Mouse (Mus musculus) limb, embryonic 14.5 days (tissue): ENCODE data around the gene Itpkb. TPM values are rescaled to one million over a fixed set of nuclear protein-coding genes. Genes with fewer than 3 reads are reported as not detected.
A peak's percentile ranks its signal among the peaks of the same experiment; 100 is the strongest.

Experiments used
- ATAC-seq: fragments of 200-750 bp; cut with Nextera tagmentation; 2 replicates; pipeline ENCODE4 v1.8.0; 2017; ENCODE audit warnings: low read depth, moderate number of reproducible peaks, moderate TSS enrichment; ENCODE audit not compliant: low FRiP score
- DNase-seq: peaks from one replicate; pipeline ENCODE4 v3.0.0-alpha.2; 2015; ENCODE audit warnings: low spot score
- H3K27ac ChIP-seq: fragments of 300-500 bp; sonication (generic); replicated peaks from 2 replicates; pipeline ENCODE4 v1.5.1; 2014; ENCODE audit warnings: low read depth, mild to moderate bottlenecking, low read length, moderate library complexity, mixed read lengths
- H3K27me3 ChIP-seq: fragments of 300-500 bp; sonication (generic); 2 replicates; pipeline ENCODE4 v1.6.1; 2014; ENCODE audit warnings: low read length, mixed read lengths; ENCODE audit not compliant: control insufficient read depth, insufficient read depth
- H3K36me3 ChIP-seq: fragments of 300-500 bp; sonication (generic); 2 replicates; pipeline ENCODE4 v1.6.1; 2014; ENCODE audit warnings: mild to moderate bottlenecking, low read length, moderate library complexity, mixed read lengths; ENCODE audit not compliant: control insufficient read depth, insufficient read depth
- H3K4me1 ChIP-seq: fragments of 300-500 bp; sonication (generic); 2 replicates; pipeline ENCODE4 v1.6.1; 2014; ENCODE audit warnings: antibody characterized with exemption, low read length, mixed read lengths; ENCODE audit not compliant: control insufficient read depth, insufficient read depth
- H3K4me2 ChIP-seq: fragments of 300-500 bp; sonication (generic); replicated peaks from 2 replicates; pipeline ENCODE4 v1.6.1; 2014; ENCODE audit warnings: low read depth, mild to moderate bottlenecking, low read length, moderate library complexity; ENCODE audit not compliant: severe bottlenecking
- H3K4me3 ChIP-seq: fragments of 300-500 bp; sonication (generic); replicated peaks from 2 replicates; pipeline ENCODE4 v1.5.1; 2014; ENCODE audit warnings: low read length
- H3K9ac ChIP-seq: fragments of 300-500 bp; sonication (generic); 2 replicates; pipeline ENCODE4 v1.6.1; 2014; ENCODE audit warnings: mild to moderate bottlenecking, low read depth, low read length, moderate library complexity; ENCODE audit not compliant: severe bottlenecking
- H3K9me3 ChIP-seq: fragments of 300-500 bp; sonication (generic); 2 replicates; pipeline ENCODE4 v1.6.1; 2016; ENCODE audit warnings: low read length; ENCODE audit not compliant: control insufficient read depth
- POLR2A ChIP-seq: fragments of 200-500 bp; IDR thresholded peaks from 2 replicates; pipeline ENCODE4 v1.8.0; 2012; ENCODE audit warnings: inconsistent platforms, mild to moderate bottlenecking, moderate library complexity, borderline replicate concordance; ENCODE audit not compliant: insufficient read depth, insufficient read length; ENCODE audit errors: extremely low read depth
- WGBS: fragments of 180-500 bp; shearing (Covaris S2); extraction: QIAGEN DNeasy Blood & Tissue Kit; methylation state at CpG from one replicate; pipeline ENCODE4 v1.1.7; 2014; 5-methylcytosine and 5-hydroxymethylcytosine counted together
- polyA plus RNA-seq, 2 experiments: library from polyadenylated mRNA; depleted of rRNA in 1 of 2; stranded (reverse) in 1 of 2; unstranded in 1 of 2; fragments of >200 nt; fragmentation: Nextera tagmentation in 1 of 2; extraction: Ambion mirVana in 1 of 2; gene quantifications; 2 replicates each; pipeline versions ENCODE4 v1.2.1 to v1.2.3; 2012 to 2014

Gene Itpkb
- 16.2 and 17.4 TPM in 2 replicates for polyA plus RNA-seq (2012; rRNA removed)
- 8.4 and 10.1 TPM in 2 replicates for polyA plus RNA-seq (2014; fragmentation: Nextera tagmentation; extraction: Ambion mirVana)

GRCm38 (mm10) chr1:180330145-180330706, at the start of gene Itpkb:
Gene Itpkb (plus strand): TSS chr1:180330485.
- H3K27me3 ChIP-seq = no peaks in the 10 kb centered on the region
- TF ChIP-seq POLR2A = peak; percentile 82; the same call in 1 of the 2 replicates
- H3K27ac ChIP-seq = peak within 1 kb of the TSS; percentile 91
- H3K4me3 ChIP-seq = peak within 1 kb of the TSS; percentile 80
- peak; percentile 78 for DNase-seq
- no peaks in the 10 kb centered on the region for H3K9me3 ChIP-seq
- peaks cover 22% of the 10 kb centered on the region for H3K36me3 ChIP-seq
- peaks cover 42% of the 10 kb centered on the region for H3K4me1 ChIP-seq
- ATAC-seq = peak; percentile 86
- H3K4me2 ChIP-seq = peak within 1 kb of the TSS; percentile 97
- peak within 1 kb of the TSS; percentile 88 for H3K9ac ChIP-seq
- 1% methylated on average over 19 of the region's 19 CpGs for WGBS

DNA sequence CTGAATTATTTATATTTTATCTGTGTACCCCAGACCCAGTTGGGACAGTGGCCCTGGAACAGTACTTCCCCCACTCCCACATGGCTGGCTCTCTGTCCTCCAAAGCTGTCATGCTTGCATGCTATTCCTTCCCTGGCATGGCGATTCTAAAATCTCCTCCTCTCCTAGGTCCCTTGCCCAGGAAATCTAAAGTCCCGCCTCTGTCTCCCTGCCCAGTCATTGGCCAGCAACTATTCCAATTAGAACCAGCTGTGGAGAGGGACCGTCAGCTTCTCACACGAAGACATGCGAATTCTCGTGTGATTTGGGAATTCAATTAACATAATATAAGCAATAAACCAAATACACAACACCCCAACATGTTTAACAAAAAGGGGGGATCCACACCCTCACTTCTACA, 47.7 kb upstream of the Itpkb start:
- 14% methylated on average over 6 of the region's 6 CpGs for WGBS
- no peak overlapping the region for H3K4me2 ChIP-seq
- no peak overlapping the region for H3K9ac ChIP-seq
- TF ChIP-seq POLR2A = no peak
- ATAC-seq = no peak
- no peaks in the 10 kb centered on the region for H3K36me3 ChIP-seq
- H3K27ac ChIP-seq = no peak overlapping the region
- no peaks in the 10 kb centered on the region for H3K9me3 ChIP-seq
- H3K27me3 ChIP-seq = no peaks in the 10 kb centered on the region
- DNase-seq = no peak
- peaks cover 29% of the 10 kb centered on the region for H3K4me1 ChIP-seq
- no peak overlapping the region for H3K4me3 ChIP-seq

DNA sequence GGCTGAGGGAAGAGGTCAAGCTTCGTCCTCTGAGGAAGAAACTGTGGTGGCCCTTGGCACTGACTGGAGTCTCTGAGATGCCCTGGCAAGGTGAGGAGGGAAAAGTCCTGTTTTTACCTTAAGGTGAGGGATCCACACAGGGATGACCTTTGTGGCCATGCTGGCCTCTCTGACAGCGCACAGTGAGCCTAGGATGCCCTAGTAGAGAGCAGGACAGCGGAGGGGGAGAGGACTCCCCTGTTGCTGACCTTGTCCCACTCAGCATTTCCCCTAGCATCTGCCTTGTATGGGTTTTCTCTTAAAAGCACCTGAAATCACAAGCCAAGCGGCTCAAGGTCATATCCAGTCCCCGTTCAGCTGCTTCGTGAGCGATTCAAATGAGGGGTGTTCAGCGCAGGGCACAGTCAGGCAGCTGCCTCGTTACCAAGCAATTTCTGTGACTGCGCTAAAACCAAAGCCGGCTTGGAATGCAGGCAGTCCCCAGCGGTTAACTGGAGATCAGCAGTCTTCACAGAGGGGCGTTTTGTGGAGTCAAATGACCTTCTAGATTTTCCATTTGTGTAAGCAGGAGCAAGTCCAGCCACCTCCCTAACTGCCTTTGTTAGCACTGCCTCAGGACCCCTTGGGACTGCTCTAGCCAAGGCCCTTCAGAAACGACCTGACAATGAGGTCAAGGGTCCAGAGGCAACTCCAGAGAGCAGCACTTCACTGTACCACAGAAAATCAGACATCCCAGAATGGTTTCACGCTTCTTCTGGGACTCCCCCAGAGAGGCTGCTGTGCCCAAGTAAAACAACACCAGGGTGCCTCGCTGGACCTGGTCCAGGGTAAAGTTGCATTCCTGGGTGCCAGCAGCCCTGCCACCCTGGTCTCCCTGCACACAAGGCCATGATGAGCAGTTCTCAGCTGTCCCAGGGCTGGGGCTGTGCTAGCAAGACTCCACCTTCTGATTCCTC, 46.2 kb upstream of the Itpkb start:
- TF ChIP-seq POLR2A = no peak
- Histone ChIP-seq H3K27me3 (no peaks in the 10 kb centered on the region), H3K9ac (no peak overlapping the region), H3K36me3 (no peaks in the 10 kb centered on the region), H3K4me3 (no peak overlapping the region), H3K27ac (no peak overlapping the region), H3K4me2 (0 out of 2 replicates have a peak overlapping the region, but pooled peaks have one; percentile 13), H3K4me1 (peaks cover 29% of the 10 kb centered on the region), H3K9me3 (no peaks in the 10 kb centered on the region)
- ATAC-seq (peak; percentile 55), DNase-seq (peak; percentile 70)
- WGBS = 23% methylated on average over 16 of the region's 16 CpGs

DNA sequence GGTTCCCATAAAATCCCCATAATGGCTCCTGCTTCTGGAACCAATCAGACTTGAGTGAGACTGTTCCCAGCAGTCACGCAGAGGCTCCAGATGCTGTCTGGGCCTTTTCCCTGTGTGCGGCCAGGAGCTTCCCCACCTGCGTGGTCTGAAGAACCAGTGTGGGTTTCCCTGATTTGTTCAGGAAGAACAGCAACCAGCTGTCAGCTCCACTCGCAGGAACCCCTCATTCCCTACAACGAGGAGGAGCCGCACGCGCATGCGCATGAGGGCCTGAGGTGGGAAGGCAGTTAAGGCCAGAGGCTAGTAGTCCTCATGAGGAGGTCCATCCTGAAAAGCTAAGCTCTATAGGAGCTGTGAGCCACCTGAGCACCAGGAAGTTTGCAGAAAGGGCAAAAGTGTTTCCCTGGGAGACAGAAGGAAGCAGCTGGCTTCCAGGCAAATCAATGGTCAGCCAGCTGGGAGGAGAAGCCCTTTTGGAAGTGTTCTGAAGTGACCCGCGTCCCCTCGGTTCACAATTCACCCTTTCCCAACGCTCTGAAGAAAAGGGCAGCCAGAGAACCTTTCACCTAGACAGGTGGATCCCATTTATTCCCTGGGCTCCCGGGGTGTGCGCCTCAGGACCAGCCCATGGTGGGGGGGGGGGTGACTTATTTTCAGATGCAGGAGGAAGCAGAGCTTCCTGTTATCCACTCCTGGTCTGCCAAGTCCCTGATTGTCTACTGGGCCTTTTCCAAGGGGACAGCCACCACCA, 44.0 kb upstream of the Itpkb start:
- Histone ChIP-seq H3K4me2 (peak overlapping the region; percentile 3; the same call in 1 of the 2 replicates), H3K9ac (no peak overlapping the region), H3K27me3 (no peaks in the 10 kb centered on the region), H3K4me1 (peaks cover 24% of the 10 kb centered on the region), H3K4me3 (no peak overlapping the region), H3K9me3 (no peaks in the 10 kb centered on the region), H3K27ac (peak overlapping the region; percentile 40; the same call in 1 of the 2 replicates), H3K36me3 (no peaks in the 10 kb centered on the region)
- WGBS = 22% methylated on average over 15 of the region's 15 CpGs
- no peak for TF ChIP-seq POLR2A
- peak; percentile 71 for ATAC-seq
- DNase-seq = peak; percentile 51

DNA sequence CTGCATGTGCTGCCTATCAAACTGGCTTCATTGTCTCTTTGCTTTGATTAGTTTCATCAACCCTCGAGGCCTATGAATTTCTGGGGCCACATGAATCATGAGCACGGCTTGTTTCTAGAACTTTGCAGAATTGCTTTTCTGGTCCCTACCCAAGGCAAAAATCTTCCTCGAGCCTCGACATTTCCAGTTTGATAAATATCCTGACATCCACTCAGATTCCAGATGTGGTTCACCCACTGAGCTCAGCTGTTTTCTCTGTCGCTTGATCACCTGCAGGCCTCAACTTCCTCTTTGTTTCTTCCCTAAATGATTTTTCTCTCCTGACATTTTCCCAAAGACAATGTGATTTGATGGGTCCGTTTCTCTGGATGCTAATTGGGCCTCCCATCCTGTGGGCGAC, 42.1 kb upstream of the Itpkb start:
- whole genome bisulfite sequencing = 70% methylated on average over 7 of the region's 7 CpGs
- H3K9ac ChIP-seq = no peak overlapping the region
- no peak for TF ChIP-seq POLR2A

More for the DNA sequence above, 42.1 kb upstream of the Itpkb start:
- H3K27me3 ChIP-seq = no peaks in the 10 kb centered on the region
- no peak for ATAC-seq
- H3K4me3 ChIP-seq = no peak overlapping the region
- H3K27ac ChIP-seq = no peak overlapping the region
- peaks cover 20% of the 10 kb centered on the region for H3K4me1 ChIP-seq
- H3K9me3 ChIP-seq = no peaks in the 10 kb centered on the region
- H3K4me2 ChIP-seq = no peak overlapping the region
- DNase-seq = no peak
- H3K36me3 ChIP-seq = no peaks in the 10 kb centered on the region
